Mouse (Mus musculus): Measurements from ENCODE around the gene Grik4.

The Grik4 gene

DNA sequence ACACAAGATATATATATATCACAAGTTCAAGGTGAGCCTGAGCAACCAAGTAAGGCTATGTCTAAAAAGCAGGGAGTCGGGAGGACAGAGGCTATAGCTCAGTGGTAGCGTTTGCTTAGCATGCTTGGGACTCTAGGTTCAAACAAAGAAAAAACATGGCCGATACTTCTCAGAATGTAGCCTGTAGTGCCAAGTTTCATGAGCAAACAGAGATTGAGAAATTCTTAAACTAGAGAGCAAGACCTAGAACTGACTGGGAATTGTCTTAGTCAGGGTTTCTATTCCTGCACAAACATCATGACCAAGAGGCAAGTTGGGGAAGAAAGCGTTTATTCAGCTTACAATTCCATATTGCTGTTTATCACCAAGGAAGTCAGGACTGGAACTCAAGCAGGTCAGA lies 468.1 kb downstream of the Grik4 start:
- DNase-seq: no peak

GRCm38 (mm10) chr9:42474244-42474643 lies 470.0 kb downstream of the Grik4 start:
- DNase-seq: no peak

DNA sequence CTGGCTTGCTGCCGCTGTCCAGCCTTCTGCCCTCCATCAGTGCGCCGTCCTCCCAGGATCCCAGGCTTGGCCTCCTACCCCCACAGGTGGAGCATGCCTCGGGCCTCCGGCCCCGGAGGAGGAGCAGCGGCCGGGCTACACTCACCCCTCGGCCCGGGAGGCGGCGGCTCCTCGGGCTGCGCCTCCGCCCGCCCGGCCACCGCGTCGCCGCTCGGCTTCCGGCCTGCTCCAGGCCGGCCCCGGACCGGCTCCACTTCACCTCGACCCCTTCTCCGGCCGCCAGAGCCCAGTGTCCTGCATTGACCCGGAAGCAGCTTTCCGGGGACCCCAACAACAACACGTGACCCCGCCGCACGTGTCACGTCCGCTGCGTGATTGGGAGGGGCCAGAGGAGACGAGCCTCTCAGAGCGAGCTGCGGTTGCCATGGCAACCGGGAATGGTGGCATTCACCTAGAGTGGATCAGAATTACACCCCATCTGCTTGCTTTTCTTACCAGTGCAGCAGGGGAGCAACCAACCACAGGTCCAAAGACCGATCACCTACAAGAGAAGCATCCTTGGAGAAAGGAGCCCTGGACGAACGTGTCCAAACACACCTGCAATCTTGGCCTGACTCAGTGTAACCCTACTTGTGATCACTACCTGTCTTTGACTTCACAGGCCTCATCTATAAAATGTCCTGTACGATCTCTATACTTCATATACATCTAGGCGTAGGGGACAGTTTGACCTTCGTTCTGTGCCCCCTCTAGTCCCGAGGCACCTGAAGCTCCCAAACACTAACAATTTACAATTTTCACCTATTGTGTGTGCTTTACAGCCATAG lies 472.2 kb downstream of the Grik4 start:
- DNase-seq: peak; percentile 93

DNA sequence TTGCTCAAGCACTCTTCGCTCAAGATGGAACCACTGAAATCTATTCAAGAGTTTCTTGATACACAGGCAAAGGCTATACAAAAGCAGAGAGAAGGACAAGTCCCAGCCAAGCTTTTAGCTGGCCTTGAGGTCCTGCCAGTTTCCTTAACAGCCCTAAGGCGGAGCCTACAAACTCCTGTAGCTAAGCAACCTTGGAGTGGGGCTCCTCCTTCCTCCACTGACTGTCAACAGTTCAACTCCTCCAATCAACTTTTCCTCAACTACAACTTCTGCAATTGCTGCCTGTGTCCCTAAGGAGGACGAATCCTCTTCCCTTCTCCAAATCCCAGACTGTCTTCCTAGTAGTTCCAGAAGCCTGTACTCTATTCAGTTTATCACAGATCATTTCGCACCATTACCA lies 473.1 kb downstream of the Grik4 start:
- DNase-seq: no peak

DNA sequence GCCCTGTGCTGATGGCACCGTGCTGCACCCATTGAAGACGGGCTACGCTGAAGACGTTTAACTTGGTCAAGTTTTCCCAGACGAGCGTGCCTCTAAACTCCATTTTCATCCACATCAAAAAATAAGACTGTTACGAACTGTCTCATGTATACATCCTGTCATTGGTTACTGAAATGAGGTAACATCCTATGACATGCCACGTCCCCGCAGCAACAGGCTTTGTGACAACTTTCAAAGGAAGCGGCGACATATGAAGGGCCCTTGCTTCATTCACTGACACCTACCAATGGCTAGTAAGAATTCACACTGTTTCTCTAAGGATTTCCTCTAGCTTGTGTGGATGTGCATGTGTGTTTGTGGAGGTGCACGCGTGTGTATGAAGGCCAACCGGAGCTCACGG lies 475.0 kb downstream of the Grik4 start:
- DNase-seq: peak; percentile 55

DNA sequence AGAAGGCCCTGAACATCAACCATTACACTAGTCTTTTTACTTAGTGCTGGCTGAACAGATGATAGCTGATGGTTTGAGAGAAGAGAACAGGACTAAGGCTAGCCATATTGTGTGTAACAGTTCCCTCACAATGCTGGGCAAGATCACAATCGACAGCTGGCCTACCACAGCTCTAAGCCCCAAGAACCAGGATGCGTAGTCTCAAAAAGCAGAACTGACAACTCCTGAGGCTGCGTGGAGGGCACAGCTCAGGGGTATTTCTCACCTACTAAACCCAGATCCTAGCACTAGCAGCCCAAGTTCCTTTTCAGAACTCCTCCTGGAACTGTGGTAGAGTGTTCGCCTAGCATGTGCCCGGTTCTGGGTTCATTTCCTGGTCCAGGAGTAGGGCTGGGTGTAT lies 475.9 kb downstream of the Grik4 start:
- DNase-seq: peak; percentile 41

Data from thymus, postnatal 4 days (tissue).